ENCODE assay signal across 28 mouse cellular contexts in the genomic region with DNA sequence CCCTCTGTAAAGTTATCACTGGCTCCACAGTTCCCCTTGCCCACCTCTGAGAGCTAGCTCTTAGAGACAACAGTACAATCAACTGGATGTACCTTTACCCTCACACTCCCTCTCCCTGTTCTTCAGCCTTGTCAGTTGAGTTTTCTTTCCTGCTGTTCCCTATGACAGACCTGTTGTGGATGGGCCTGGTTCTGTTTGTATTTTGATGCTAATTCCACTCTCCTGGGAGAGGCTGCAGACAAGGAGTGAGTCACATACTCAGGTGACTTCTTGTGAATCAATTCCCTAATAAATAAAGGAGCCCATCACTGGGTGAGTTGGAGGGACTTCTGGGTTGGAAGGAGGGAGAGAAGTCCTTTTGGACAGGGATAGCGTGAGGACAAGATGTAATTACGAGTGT. TPM values are rescaled to one million over a fixed set of nuclear protein-coding genes. Genes with fewer than 3 reads are reported as not detected.
"Had no signal": no experiment of that assay in that cellular context is flagged by ENCODE, and none has a peak within 500 bp of the region (broad histone marks: within the 10 kb centered on the region; RNA-seq: fewer than 3 reads in every experiment).

No protein-coding gene starts in this region.

- DNase-seq: heart, postnatal 10 days; heart, postnatal 14 days; heart, postnatal 36 days; heart, postnatal 4 days; kidney, adult 11 months; kidney, adult 18-20 months; kidney, adult 2 months; kidney, adult 8-10 months; kidney, adult 9 months; kidney, postnatal 10 days; kidney, postnatal 14 days; kidney, postnatal 25 days; kidney, postnatal 36 days; kidney, postnatal 4 days; layer of hippocampus, adult 9-11 months; layer of hippocampus, postnatal 36 days had no signal

RNA-seq across cellular contexts. Expression of a gene that starts 5.4 kb away (rescaled TPM):
- total RNA-seq: heart, postnatal 10 days; heart, postnatal 14 days; heart, postnatal 25 days; heart, postnatal 36 days; heart, postnatal 4 days; hematopoietic stem cell, adult 5-6 weeks; hindbrain, postnatal 0 days; layer of hippocampus, adult 18-20 months; layer of hippocampus, adult 2 months; layer of hippocampus, adult 8-10 months; layer of hippocampus, postnatal 10 days; layer of hippocampus, postnatal 14 days; layer of hippocampus, postnatal 25 days; layer of hippocampus, postnatal 36 days; left cerebral cortex, adult 18-20 months; left cerebral cortex, adult 2 months; left cerebral cortex, adult 8-10 months had no signal

RNA-seq across cellular contexts. Expression of a gene that starts 7.2 kb away (rescaled TPM):
- total RNA-seq: heart, postnatal 10 days; heart, postnatal 14 days; heart, postnatal 25 days; heart, postnatal 36 days; heart, postnatal 4 days; hematopoietic stem cell, adult 5-6 weeks; hindbrain, postnatal 0 days; layer of hippocampus, adult 18-20 months; layer of hippocampus, adult 2 months; layer of hippocampus, adult 8-10 months; layer of hippocampus, postnatal 10 days; layer of hippocampus, postnatal 14 days; layer of hippocampus, postnatal 25 days; layer of hippocampus, postnatal 36 days; left cerebral cortex, adult 18-20 months; left cerebral cortex, adult 2 months; left cerebral cortex, adult 8-10 months had no signal

RNA-seq across cellular contexts. Expression of a gene that starts 11.5 kb away (rescaled TPM):
- total RNA-seq: heart, postnatal 10 days; heart, postnatal 14 days; heart, postnatal 25 days; heart, postnatal 36 days; heart, postnatal 4 days; hematopoietic stem cell, adult 5-6 weeks; hindbrain, postnatal 0 days; layer of hippocampus, adult 18-20 months; layer of hippocampus, adult 2 months; layer of hippocampus, adult 8-10 months; layer of hippocampus, postnatal 10 days; layer of hippocampus, postnatal 14 days; layer of hippocampus, postnatal 25 days; layer of hippocampus, postnatal 36 days; left cerebral cortex, adult 18-20 months; left cerebral cortex, adult 2 months; left cerebral cortex, adult 8-10 months had no signal

RNA-seq across cellular contexts. Expression of a gene that starts 17.4 kb away (rescaled TPM):
- total RNA-seq: heart, postnatal 10 days; heart, postnatal 14 days; heart, postnatal 25 days; heart, postnatal 36 days; heart, postnatal 4 days; hematopoietic stem cell, adult 5-6 weeks; hindbrain, postnatal 0 days; layer of hippocampus, adult 18-20 months; layer of hippocampus, adult 2 months; layer of hippocampus, adult 8-10 months; layer of hippocampus, postnatal 10 days; layer of hippocampus, postnatal 14 days; layer of hippocampus, postnatal 25 days; layer of hippocampus, postnatal 36 days; left cerebral cortex, adult 18-20 months; left cerebral cortex, adult 2 months; left cerebral cortex, adult 8-10 months had no signal

RNA-seq across cellular contexts. Expression of a gene that starts 23.9 kb away (rescaled TPM):
- total RNA-seq: heart, postnatal 10 days; heart, postnatal 14 days; heart, postnatal 25 days; heart, postnatal 36 days; heart, postnatal 4 days; hematopoietic stem cell, adult 5-6 weeks; hindbrain, postnatal 0 days; layer of hippocampus, adult 18-20 months; layer of hippocampus, adult 2 months; layer of hippocampus, adult 8-10 months; layer of hippocampus, postnatal 10 days; layer of hippocampus, postnatal 14 days; layer of hippocampus, postnatal 25 days; layer of hippocampus, postnatal 36 days; left cerebral cortex, adult 18-20 months; left cerebral cortex, adult 2 months; left cerebral cortex, adult 8-10 months had no signal
